8 mouse cellular contexts compared by ENCODE assay signal in the genomic region with DNA sequence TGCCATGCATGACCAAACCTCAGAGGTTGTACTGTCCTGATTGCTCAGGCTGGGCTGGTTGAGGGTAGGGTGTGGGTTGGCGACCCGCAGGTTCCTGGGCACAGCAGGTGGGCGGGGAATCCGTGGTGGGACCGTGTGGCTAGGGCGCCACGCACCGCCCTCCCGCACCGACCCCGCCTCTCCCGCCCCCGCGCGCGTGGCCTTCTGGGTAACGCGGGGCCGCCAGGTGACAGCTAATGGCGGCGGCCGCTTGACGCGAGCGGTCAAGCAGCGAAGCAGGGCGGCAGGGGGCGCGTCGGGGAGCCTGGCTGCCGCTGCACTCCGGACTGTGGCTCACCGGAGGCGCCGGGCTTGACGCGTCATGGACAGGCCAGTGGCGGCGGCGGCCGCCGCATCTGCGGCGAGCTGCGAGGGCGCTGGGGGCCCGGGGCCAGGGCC. TPM values are rescaled to one million over a fixed set of nuclear protein-coding genes. Genes with fewer than 3 reads are reported as not detected.
DNase-seq lines count a peak whose midpoint lies in the region; ATAC-seq and TF ChIP-seq lines count a peak whose summit lies in the region.

A gene (plus strand): TSS at position 207 of the 438 bp plus-strand sequence.

- peak within 1 kb of the TSS; percentile 85 for H3K9ac ChIP-seq in hindbrain, embryonic 16.5 days (ENCODE audit: low read depth, low read length)

- no peaks in the 10 kb centered on the region for H3K27me3 ChIP-seq in hindbrain, embryonic 16.5 days (replicated peaks; ENCODE audit: control insufficient read depth, insufficient read depth, low read length)
- H3K27me3 ChIP-seq in megakaryocyte, embryonic 14.5 days (replicated peaks): peaks cover 6% of the 10 kb centered on the region

- 11% methylated on average over 26 of the region's 47 CpGs for WGBS in hindbrain, embryonic 16.5 days

- no peaks in the 10 kb centered on the region for H3K4me1 ChIP-seq in hindbrain, embryonic 16.5 days (ENCODE audit: control insufficient read depth, insufficient read depth, low read depth, low read length)
- peaks cover 31% of the 10 kb centered on the region for H3K4me1 ChIP-seq in megakaryocyte, embryonic 14.5 days

- H3K4me2 ChIP-seq in hindbrain, embryonic 16.5 days (ENCODE audit: low read length): peak within 1 kb of the TSS; percentile 59

- peak; percentile 90 for DNase-seq in gastrocnemius, adult 2 months
- DNase-seq in left cerebral cortex, adult 9 months (ENCODE audit: low spot score in 2 of 2): peak; percentile 28 to 63
- DNase-seq in right cerebral cortex, postnatal 10 days (ENCODE audit: low spot score in 2 of 2): peak; percentile 78 to 83
- DNase-seq in urinary bladder, postnatal 14 days (ENCODE audit: low spot score): peak; percentile 78

- ATAC-seq in activated CD4-positive, CD25-positive, alpha-beta regulatory T cell, adult 4 months: peak; percentile 58
- peak; percentile 84 for ATAC-seq in common myeloid progenitor, adult 5-6 weeks (replicated peaks; ENCODE audit: low read depth, poor library complexity, severe bottlenecking)
- ATAC-seq in hindbrain, embryonic 16.5 days: peak; percentile 94

- H3K27ac ChIP-seq in gastrocnemius, adult 2 months: peak within 1 kb of the TSS; percentile 92
- H3K27ac ChIP-seq in hindbrain, embryonic 16.5 days (ENCODE audit: low read depth, low read length): peak within 1 kb of the TSS; percentile 83

- peak; percentile 54 for TF ChIP-seq CTCF in gastrocnemius, adult 2 months (IDR thresholded peaks at IDR 0.05)

- no peaks in the 10 kb centered on the region for H3K9me3 ChIP-seq in hindbrain, embryonic 16.5 days (ENCODE audit: control insufficient read depth, low read length)
- H3K9me3 ChIP-seq in megakaryocyte, embryonic 14.5 days: no peaks in the 10 kb centered on the region

- peak within 1 kb of the TSS; percentile 87 for H3K4me3 ChIP-seq in gastrocnemius, adult 2 months
- peak within 1 kb of the TSS; percentile 65 for H3K4me3 ChIP-seq in hindbrain, embryonic 16.5 days (ENCODE audit: low read length)
- peak within 1 kb of the TSS; percentile 93 for H3K4me3 ChIP-seq in megakaryocyte, embryonic 14.5 days (replicated peaks)

- intact Hi-C loops in gastrocnemius, adult 2 months (cut with DNase I): no loop called here

- H3K36me3 ChIP-seq in hindbrain, embryonic 16.5 days (ENCODE audit: control insufficient read depth, insufficient read depth, low read length): no peaks in the 10 kb centered on the region
- H3K36me3 ChIP-seq in megakaryocyte, embryonic 14.5 days (replicated peaks; ENCODE audit: low read length): peaks cover 2% of the 10 kb centered on the region

RNA-seq across cellular contexts. Expression of the gene that starts here (rescaled TPM):
- 10 to 100 TPM in 1 of 2 experiments, 1 to 10 TPM in 1; 5.4 to 10.1 TPM for polyA plus RNA-seq in activated CD4-positive, CD25-positive, alpha-beta regulatory T cell, adult 4 months (2017; shearing (Covaris generic))
- 25.7 and 36.2 TPM in 2 replicates for total RNA-seq in common myeloid progenitor, adult 5-6 weeks (2017)
- 10 to 100 TPM; 36.6 to 42.0 TPM for total RNA-seq in gastrocnemius, adult 2 months (2021)
- 14.7 and 15.6 TPM in 2 replicates for polyA plus RNA-seq in hindbrain, embryonic 16.5 days (2015; fragmentation: Nextera tagmentation; extraction: Ambion mirVana)
- 2.4 and 2.6 TPM in 2 replicates for polyA plus RNA-seq in megakaryocyte, embryonic 14.5 days (2012; ENCODE audit: insufficient read depth, low replicate concordance)

Comparison
In these comparisons a context has a peak if more than half of its experiments do, and no peak if none do; other contexts are left out.
1. Peak in every context shown above with its lines: DNase-seq, ATAC-seq, H3K4me3 ChIP-seq and H3K27ac ChIP-seq.